Mouse (Mus musculus) embryo, embryonic 10 days (tissue): Measurements from ENCODE around the gene Cwc22.

Experiments used
- DNase-seq: peaks from one replicate; pipeline ENCODE4 v3.0.0-alpha.2; 2015; ENCODE audit warnings: low spot score

Gene Cwc22

DNA sequence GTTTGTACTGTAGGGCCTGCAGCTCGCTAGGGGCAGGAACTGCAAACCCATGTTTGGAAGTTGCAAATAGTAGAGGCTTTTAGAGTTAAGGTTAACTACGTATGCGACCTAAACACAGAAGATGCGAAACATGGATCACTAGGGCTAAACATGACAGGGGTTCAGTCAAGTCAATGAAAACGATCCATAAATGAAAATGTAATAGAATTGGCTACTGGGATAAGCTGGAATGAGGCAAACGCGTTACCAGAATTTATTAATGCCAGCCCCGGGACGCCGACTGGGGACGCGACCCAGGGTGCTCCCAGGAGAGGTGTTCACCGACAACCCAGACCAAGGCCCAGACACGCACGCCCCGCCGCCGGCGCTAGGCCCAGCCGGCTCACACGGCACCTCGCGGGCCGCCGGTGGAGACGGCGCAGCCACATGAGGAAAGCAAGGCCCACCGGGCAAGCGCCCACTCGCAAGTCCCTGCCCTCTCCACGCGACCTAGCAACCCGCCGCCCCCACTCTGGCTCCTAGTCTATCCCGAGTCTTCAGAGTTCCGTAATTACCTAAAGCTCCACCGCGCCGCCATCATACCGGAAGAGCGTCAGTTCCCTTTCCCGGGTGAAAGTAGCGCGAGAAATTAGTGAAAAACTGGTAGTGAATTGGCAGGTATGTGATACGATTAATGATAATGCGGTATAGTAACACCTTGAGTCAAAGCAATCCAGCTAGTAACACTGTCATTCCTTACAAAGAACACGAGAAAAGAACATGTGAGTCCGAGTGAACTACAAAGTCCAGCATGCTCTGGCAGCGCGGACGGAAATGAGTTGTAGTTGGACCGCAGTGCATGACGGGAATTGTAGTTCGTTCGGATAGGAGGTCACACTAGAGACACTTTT, at the start of gene Cwc22:
Gene Cwc22 (minus strand): TSS at position 780 of the 890 bp plus-strand sequence.
- DNase-seq: peak; percentile 99

DNA sequence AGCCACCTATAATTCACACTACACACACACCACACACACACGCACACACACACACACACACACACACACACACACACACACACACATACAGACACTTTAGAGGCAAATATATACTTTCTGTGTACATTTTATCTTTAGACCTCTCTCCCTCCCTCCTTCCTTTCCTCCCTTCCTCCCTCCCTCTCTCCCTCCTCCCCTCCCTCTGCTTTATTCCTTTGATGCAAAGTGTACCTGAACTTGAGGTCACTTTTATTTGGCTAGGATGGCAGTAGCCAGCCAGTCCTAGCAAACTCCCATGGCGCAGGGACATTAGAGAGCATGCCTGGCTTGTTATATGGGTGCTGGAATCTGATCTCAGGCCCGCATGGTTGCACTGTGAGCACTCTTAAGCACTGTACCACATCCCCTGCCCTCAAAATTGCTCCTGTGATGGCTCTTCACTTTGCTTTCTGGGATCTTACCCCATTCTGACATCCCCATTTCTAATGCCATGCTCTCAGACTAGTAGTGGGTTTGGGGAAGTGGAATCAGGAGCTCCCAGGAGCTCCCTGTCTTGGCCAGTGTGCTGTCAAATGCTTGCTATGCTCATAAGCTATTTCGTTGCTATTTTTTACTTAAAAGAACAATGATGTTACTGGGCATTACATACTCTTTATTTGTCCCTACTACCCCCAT, 47.7 kb upstream of the Cwc22 start:
- no peak for DNase-seq

DNA sequence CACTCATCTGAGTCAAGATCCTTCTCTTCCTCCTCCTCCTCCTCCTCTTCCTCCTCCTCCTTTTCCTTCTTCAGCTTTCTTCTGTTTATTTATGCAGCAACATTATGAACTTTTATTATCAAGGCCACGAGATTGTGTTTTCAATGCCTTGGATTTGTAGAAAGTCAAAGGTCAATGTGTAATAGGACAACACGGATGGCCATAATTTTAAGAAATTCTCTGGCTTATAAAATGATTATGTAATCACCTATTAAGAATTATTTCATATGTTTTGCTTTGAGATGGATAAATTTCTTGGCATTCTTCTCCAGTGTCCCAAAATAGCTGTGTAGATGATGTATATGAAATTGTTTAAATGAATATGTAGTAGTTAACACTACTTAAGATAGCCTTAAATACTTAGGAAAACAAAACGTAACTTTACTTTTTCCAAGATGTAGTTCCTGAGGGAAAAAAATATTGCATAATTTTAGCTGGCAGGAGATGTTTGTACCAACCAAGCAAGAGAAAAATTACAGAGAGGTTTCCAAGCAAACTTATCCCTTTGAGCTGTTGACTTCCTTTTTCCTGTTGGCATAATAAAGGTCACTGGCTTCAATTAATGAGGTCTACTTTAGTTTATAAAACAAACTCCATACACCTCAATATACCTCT, 46.9 kb upstream of the Cwc22 start:
- no peak for DNase-seq

DNA sequence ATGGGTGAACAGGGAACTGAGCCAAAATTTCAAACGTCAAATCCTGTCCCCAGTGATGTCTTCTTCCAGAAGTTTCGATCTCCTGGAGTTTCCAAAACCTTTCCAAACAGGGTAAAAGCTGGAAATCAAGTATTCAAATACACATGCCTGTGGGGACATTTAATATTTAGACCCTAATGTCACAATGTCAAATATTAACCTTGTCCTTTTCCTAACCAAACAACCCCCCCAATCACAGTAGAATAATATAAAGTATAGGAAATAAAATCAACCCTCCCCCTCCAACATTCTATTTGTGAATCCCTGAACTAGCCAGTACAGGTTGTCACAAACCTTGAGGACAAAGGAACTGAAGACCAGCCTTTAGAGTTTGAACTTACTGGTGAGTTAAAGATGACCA, 44.6 kb upstream of the Cwc22 start:
- no peak for DNase-seq

DNA sequence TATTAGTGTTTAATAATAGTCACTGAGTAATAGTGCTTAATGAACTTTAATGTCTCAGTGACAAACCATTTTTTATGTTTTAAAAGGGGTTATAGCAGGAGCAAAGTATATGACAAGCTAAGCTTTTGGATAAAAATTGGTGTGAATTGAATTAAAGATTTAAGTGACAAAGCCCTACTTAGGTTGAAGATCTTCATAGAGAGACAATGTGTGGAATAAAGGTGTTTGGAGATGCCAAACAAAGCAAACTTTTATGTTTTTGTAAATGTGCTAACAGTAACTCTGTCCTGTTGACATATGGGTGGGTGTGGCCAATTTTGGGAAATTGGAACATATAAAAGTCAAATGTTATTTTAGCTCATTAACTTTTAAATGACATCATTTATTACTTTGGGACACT, 43.9 kb upstream of the Cwc22 start:
- DNase-seq: no peak

DNA sequence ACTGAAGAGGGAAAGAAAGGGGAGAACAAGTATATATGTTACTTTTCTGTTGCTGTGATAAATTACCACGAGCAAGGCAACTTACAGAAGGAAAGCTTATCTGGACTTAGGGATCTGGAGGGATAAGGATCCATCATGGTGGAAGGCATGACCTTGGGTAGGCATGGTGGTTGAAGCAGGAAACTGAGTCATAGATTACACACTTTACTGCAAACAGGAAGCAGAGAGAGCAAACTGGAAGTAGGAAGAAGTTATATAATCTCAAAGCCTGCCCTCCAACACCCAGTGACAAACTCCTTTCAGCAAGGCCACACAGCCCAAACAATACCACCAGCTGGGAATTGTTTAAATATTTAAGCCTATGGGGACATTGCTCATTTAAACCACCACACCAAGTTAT, 43.2 kb upstream of the Cwc22 start:
- no peak for DNase-seq

DNA sequence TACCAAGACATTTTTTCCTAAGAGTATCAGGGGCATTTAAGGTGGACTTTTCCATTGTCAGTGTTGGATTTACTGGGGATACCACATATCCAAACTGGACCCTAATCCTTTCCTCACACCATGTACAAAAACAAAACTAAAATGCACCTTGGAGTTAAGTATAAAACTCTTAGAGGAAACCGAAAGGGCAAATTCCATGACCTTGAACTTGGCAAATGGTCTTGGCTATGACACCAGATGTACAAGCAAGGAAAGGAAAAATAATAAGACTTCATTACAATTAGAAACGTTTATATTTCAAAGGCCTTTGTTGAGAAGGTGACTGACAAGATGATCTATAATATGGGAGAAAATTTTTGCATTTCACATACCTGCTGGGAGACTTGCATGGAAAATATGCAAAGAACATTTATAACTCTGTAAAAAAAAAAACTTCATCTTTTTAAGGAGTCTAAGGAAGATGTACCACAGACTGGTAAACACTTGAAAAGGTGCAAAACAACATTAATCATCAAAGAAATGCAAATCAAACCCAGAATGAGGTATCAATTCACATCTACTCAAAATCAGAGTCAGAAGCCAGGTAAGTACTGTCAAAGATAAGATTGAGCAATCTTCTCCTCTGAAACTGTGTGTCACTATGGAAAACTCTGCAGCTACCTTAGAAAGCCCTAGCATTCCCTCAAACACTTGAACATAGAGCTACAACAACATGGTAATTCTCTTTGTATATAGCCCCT, 40.0 kb upstream of the Cwc22 start:
- no peak for DNase-seq

DNA sequence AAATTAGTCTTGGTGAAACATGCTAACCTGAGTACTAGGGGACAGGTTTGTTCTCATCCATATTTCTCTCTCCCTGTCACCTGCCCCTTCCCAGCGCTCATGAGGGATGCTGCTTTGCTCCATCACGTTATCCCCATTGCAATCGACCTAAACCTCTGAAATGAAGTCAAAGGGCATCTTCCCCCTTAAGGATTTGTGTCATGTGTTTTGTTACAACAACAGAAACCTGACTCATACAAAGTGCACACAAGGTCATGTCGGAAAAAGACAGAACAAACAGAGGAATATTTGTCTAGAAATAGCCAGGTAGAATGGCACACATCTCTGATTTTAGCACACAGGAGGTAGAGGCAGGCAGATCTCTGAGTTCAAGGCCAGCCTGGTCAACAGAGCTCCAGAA, 38.0 kb upstream of the Cwc22 start:
- DNase-seq: no peak

DNA sequence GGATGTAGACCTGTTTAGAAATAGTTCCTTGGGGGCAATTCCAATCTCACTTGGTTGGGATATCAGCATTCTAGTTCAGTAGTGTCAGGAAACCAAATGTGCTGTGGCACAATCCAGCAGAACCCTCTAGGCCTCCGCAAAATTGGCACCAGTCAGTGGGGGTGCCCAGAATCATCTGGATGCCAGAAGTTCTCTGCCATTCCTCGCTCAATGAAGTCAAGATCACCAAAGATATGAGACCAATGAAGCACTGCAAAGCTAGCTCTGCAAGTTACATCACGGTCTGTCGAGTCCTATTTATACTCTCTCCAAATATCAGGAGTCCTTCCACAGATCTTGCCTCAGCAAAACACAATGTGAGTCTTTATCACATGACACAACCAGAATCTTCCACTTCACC, 35.7 kb upstream of the Cwc22 start:
- DNase-seq: no peak

DNA sequence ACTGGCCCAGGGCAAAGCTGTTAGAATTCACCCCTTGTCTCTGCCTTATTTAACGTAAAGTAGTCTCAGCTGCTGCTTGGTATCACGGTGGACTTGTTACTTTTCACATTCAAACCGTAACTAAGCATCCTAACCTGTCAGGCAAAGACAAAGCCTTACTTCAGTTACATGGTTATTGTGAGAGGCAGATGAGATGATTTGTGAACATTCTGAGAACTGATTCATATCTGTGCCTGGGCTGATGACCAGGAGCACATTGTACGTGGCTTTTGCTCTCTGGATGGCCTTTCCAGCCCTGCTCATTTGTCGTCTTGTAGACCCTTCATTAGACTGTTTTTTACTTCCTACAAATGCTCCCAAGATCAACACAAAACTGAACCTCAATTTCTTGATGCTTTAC, 34.5 kb upstream of the Cwc22 start:
- no peak for DNase-seq

DNA sequence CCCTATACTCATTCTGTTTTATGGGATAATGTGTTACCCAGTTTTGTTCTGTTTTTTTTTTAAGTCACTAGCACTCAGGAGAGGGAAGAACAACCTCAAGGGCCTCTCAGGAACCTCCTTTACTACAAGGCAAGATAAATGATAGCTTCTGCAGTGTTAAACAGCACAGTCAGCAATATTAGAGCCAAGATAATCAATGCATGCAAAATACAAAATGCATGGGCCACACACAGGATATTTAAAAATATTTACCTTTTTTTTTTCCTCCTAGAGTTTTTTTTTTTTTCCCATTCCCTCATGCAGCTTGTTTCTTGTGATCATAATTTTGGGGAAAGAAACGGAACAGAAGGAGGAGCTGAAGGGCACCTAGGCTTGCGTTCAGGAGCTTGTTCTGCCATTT, 33.3 kb upstream of the Cwc22 start:
- DNase-seq: no peak

DNA sequence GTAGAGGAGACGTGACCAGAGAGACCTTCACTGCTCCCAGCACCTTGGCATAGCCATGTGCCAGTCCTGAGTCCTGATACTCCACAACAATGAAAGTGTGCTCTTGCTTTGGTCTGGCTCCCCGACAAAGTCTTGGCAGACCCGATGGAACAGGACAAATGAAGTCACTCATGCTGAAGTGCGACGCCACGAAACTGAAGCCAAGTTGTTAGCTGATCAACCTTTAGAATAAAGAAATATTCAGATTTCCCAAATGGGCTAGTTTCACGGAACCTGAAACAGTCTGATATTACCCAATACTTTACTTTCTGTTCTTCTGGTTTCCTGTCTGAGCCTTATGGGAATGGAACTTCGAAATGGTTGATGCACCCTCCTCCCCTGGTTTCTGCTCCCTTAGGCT, 32.9 kb upstream of the Cwc22 start:
- no peak for DNase-seq

DNA sequence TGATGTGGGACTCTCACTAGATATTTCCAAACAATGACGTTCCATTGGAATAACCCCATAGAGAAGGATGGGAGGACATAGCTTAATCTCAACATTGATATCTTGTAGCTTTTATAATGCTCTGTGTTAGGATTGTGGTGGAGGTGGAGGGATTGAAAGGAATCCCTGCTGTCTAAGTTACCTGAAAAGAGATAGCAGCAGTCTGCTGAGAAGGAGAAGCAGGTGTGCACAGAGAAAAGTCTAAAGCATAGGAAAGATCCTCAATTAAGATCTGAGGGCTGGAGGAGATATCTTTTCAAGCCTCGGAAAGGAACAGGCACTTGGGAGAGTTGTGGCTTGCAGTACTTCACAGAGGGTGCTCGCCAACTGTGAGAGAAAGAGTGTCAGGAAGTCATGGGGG, 32.1 kb upstream of the Cwc22 start:
- no peak for DNase-seq

DNA sequence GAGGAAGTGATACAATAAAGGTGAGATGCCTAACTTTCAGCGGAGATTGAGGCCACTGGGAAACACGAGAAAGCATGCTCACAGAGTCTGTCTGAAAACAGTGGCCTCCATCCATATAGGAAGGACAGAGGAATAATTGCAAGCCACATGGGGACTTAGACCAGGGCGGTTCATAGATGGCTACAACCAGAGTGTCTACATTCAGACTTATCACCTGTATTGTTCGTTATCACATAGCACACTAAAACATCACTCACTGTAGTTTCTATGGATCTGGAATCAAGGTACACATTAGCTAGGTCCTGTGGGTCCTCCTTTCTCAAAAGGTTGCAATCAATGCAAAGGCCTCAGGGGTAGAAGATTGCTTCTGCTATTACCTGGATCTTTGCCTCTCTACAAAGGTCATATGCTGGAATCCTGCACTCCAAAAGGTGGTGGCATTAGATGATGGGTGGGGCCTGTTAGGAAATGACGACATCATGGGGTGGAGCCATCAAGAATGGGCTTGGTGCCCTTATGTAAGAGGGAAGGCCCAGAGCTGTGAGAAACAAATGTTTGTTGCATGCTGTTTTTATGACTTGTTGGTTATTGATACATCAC, 30.2 kb upstream of the Cwc22 start:
- no peak for DNase-seq

DNA sequence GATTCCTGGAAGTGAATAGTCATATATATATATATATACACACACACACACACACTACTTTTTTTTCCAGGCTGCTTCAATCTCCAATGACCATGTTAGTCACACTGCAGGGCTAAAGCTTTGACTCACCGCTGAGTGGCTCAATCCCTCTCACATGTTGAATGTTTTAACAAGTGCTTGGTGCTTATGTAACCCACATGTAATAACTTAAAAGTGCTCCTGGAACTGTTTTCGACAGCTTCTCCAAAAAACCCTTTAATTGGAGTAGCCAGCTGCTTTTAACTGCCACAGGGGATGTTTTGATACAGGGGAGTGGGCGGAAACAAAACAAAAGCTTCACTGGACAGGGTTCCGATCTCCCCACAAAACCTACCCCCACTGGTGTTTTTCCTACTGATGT, 29.4 kb upstream of the Cwc22 start:
- DNase-seq: peak; percentile 8

DNA sequence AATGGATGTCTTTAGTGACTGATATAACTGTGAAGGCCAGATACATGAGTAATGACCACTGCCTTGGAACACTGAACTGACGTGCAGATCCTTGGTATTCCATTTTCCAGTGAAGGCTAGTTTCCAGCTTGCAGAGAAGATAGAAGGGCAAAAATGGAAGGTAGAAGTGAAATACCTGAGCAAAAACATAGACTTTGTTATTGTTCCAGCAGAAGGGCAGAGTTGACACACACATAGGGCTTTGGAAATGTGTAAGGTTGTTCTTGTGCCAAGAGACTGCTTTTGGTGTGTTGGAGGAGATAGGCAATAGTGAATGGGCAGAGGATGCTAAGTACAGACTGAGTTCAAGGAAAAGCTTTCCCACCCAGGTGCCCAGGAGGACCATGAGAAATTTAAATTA, 28.8 kb upstream of the Cwc22 start:
- DNase-seq: no peak

DNA sequence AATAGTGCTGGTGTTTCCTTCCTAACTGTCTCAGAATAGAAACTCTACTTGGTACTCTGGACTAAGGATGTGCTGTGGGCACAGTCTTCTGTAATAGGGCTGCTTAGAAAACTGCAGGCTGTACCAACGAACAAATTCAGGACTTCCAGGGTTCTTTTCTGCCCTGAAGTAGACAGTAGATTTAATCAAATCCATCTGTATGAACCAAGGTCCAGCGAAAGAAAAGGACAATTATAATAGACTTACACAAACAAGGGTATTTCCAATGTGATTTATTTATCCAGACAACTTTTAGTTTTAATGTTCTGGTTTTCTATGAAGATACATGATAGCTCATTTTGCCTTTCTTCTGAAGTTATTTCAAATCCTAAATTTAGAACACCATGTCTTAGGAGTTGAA, 28.2 kb upstream of the Cwc22 start:
- DNase-seq: no peak

DNA sequence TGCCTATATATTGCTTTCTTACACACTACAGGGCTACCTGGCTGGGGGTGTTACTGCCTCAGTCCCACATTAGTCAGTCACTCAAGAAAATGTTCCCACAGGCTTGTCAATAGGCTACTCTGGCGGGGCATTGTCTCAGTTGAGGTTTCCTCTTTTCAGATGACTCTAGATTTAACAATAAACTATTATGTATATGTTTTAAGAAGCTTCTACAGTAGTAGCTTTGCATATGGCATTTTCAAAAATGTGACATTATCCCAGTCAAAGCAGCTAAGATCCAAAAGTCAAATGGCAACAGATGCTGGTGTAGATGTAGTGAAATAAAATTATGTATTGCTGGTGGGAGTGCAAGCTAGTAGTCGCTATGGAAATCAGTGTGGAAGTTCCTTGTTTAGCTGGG, 27.1 kb upstream of the Cwc22 start:
- DNase-seq: no peak

DNA sequence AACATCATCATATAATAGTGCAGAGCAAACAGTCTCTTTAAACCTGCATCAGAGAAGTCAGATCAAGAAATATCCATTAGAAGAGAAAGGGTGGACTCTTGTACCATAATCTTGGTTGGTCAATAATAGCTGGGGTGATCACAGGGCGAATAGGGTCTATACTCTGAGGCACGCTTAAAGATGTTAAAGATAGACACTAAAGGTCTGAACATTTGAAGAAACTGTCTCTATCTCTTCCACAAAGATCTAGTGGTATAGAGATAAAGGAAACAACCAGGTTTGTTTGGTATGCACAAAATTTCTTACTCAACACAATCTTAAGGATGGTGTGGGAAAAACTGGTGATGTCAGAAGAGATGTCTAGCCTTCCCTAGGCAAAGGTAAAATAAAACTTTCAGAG, 26.4 kb upstream of the Cwc22 start:
- DNase-seq: no peak

DNA sequence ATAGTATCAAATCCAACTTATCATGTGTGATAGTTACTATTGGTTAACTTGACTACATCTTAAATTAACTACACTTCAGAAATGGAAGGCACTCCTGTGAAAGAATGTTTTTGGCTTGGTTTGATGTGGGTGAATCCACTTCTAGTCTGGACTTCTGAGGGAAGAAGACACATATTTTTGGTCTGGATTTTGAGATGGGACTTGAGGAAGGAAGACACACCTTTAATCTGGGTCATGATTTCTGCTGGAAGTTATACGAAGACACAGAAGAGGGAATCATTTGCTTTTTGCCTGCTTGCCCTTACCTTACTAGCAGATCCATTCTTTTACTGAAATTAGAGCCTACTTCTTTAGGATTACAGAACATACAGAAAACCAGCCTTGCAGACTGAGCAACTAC, 25.7 kb upstream of the Cwc22 start:
- DNase-seq: no peak

DNA sequence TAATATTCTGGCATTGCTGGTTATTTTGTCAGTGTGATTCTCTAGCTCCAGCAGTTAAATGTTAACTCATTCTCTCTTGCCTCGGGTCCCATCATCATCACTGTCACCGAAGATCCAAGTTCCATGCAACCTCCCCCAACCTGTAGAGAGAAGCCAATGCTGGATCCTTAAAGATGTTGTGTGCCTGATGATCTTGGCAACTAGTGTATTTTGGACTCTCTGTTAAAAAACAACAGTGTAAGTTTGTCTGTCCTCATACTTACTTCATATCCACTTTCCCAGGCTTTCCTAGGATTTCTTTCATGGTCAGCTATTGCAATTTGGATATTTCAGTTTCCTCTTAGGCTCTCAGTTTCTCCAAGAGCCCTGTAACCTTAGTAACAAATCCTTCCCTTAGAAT, 25.2 kb upstream of the Cwc22 start:
- DNase-seq: no peak

DNA sequence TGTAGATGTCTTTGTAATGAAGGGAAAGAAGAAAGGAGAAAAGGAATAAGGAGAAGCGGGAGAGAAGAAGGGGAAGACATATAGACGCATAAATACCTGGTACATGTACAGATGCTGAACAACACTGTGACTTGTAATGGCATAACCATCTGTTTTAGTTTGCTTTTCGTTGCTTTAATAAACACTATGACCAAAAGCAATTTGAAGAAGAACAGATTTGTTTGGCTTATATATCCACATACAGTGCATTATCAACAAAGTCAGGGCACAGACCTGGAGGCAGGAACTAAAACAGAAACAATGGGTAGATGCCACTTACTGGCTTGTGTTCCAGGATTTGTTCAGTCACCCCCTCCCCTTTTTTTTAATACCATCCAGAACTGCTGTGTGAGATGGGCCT, 24.4 kb upstream of the Cwc22 start:
- DNase-seq: no peak
